27 mouse cellular contexts compared by ENCODE assay signal in the genomic region with DNA sequence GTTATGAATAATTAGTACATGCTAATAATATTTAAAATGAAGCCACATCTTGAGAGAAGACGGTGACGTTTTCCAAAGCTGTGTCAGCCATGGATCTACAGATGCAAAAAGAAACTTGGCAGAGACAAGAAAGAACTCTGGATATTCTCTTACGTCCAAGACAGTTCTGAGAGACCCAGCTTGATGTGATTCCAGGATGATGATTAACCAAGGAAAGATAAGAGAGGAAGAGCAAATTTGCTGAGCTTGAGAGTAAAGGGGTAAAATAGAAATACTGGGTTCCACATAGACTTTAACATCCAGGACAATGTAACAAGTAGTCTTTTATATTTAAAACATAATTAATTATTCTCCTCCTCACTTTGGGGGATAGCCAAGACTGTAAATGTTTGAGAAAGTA. TPM values are rescaled to one million over a fixed set of nuclear protein-coding genes. Genes with fewer than 3 reads are reported as not detected.
"Had no signal": no experiment of that assay in that cellular context is flagged by ENCODE, and none has a peak within 500 bp of the region (broad histone marks: within the 10 kb centered on the region; RNA-seq: fewer than 3 reads in every experiment).

No protein-coding gene starts in this region.

- H3K27me3 ChIP-seq: heart, embryonic 12.5 days; hindbrain, embryonic 12.5 days; kidney, embryonic 15.5 days; limb, embryonic 13.5 days; limb, embryonic 15.5 days; liver, embryonic 13.5 days had no signal

- H3K9me3 ChIP-seq: heart, embryonic 10.5 days; hindbrain, embryonic 10.5 days; kidney, embryonic 15.5 days; limb, embryonic 13.5 days; limb, embryonic 15.5 days had no signal

- ATAC-seq: forebrain, embryonic 16.5 days; hindbrain, embryonic 16.5 days; inflammation-experienced regulatory T-cells, adult 6 months had no signal

- H3K4me1 ChIP-seq: heart, embryonic 10.5 days; hindbrain, embryonic 10.5 days; hindbrain, embryonic 12.5 days; limb, embryonic 13.5 days; limb, embryonic 15.5 days; liver, embryonic 13.5 days had no signal

- DNase-seq: gastrocnemius, adult 2 months; gastrocnemius, postnatal 10 days; gastrocnemius, postnatal 25 days; heart, adult 18-20 months; heart, postnatal 10 days; heart, postnatal 4 days; kidney, adult 11 months; kidney, adult 2 months; kidney, adult 9 months; kidney, postnatal 14 days; kidney, postnatal 36 days; layer of hippocampus, adult 9-11 months; layer of hippocampus, postnatal 36 days; left cerebral cortex, postnatal 4 days; liver, embryonic 13.5 days had no signal

- H3K4me2 ChIP-seq: heart, embryonic 12.5 days; hindbrain, embryonic 12.5 days; hindbrain, embryonic 14.5 days; kidney, embryonic 15.5 days; limb, embryonic 13.5 days; limb, embryonic 15.5 days; liver, embryonic 13.5 days had no signal

- H3K27ac ChIP-seq: gastrocnemius, adult 2 months; heart, embryonic 10.5 days; hindbrain, embryonic 10.5 days; hindbrain, embryonic 12.5 days; hindbrain, embryonic 14.5 days; kidney, embryonic 15.5 days; limb, embryonic 13.5 days; limb, embryonic 15.5 days; liver, embryonic 13.5 days had no signal

- H3K4me3 ChIP-seq: gastrocnemius, adult 2 months; heart, embryonic 10.5 days; heart, embryonic 12.5 days; hindbrain, embryonic 10.5 days; hindbrain, embryonic 12.5 days; kidney, embryonic 15.5 days; limb, embryonic 13.5 days; limb, embryonic 15.5 days; liver, embryonic 13.5 days had no signal

- H3K36me3 ChIP-seq: heart, embryonic 10.5 days; heart, embryonic 12.5 days; hindbrain, embryonic 10.5 days; hindbrain, embryonic 12.5 days; kidney, embryonic 15.5 days; limb, embryonic 13.5 days; limb, embryonic 15.5 days; liver, embryonic 13.5 days had no signal

- H3K9ac ChIP-seq: heart, embryonic 12.5 days; hindbrain, embryonic 12.5 days; hindbrain, embryonic 14.5 days; kidney, embryonic 15.5 days; limb, embryonic 13.5 days; limb, embryonic 15.5 days; liver, embryonic 13.5 days had no signal

RNA-seq across cellular contexts. Expression of a gene that starts 40.0 kb away (rescaled TPM):
- polyA plus RNA-seq: hindbrain, embryonic 10.5 days; hindbrain, embryonic 12.5 days; inflammation-experienced regulatory T-cells, adult 6 months; limb, embryonic 11.5 days; limb, embryonic 13.5 days had no signal

RNA-seq across cellular contexts. Expression of a gene that starts 47.6 kb away (rescaled TPM):
- polyA plus RNA-seq: limb, embryonic 11.5 days; limb, embryonic 13.5 days had no signal
